Comparison of ENCODE assay signal across 25 mouse cellular contexts in the genomic region with DNA sequence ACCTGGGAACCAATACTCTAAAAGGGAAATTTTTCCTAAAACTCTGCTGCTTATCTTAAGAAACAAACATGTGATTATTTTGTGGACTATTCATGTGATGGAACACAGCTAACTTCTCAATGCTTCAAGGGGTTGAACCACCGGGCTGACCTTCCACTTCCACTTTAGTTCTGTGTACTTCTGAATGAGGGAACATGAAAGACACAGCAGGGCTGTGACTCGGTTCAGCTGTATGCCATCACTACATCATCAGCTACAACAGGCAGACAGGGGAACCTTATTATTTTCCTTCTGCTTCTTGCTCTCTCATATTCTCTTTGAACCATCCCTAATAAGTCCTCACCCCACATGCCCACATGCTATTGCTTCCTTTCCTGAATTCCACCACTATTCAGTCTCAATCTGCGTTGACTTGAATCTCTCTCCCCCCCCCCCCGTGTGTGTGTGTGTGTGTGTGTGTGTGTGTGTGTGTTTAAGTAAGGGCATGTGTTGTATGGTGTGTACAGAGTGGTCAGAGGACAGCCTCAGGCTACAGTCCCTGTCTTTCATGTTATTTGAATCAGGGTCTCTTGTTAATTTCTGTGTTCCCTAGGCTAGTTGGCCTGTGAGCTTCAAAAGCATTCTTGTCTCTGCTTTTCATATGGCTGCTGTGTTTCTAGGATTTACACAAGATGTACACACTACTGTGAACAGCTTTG.
DNase-seq lines count a peak whose midpoint lies in the region; ATAC-seq lines count a peak whose summit lies in the region.
"Had no signal": no experiment of that assay in that cellular context is flagged by ENCODE, and none has a peak within 500 bp of the region (broad histone marks: within the 10 kb centered on the region; RNA-seq: fewer than 3 reads in every experiment).

No protein-coding gene starts in this region.

- WGBS in forebrain, embryonic 13.5 days, result 57% methylated on average over 4 of the region's 4 CpGs
- WGBS in forebrain, embryonic 11.5 days, result 64% methylated on average over 3 of the region's 4 CpGs
- WGBS in limb, embryonic 11.5 days, result 79% methylated on average over 3 of the region's 4 CpGs
- 86% methylated on average over 4 of the region's 4 CpGs for WGBS in limb, embryonic 10.5 days
- WGBS in midbrain, embryonic 13.5 days, result 52% methylated on average over 3 of the region's 4 CpGs
- WGBS in neural tube, embryonic 14.5 days, result 71% methylated on average over 3 of the region's 4 CpGs

- ATAC-seq in forebrain, embryonic 13.5 days, result peak; percentile 46; the same call in 1 of the 2 replicates
- ATAC-seq in forebrain, embryonic 11.5 days (replicated peaks; ENCODE audit: low FRiP score), result no peak; the same call in 1 of the 2 replicates
- ATAC-seq in limb, embryonic 11.5 days (ENCODE audit: insufficient number of reproducible peaks, low FRiP score, low TSS enrichment, low read depth), result 0 out of 2 replicates have a peak, but pooled peaks have one; percentile 47
- ATAC-seq in midbrain, embryonic 13.5 days, result peak; percentile 80
- ATAC-seq in neural tube, embryonic 14.5 days (ENCODE audit: low read depth), result peak; percentile 47; the same call in 1 of the 2 replicates
- ATAC-seq: lung, postnatal 0 days had no signal

- no peaks in the 10 kb centered on the region for H3K27me3 ChIP-seq in forebrain, embryonic 13.5 days
- H3K27me3 ChIP-seq in forebrain, embryonic 11.5 days (ENCODE audit: control insufficient read depth, insufficient read depth, low read length), result no peaks in the 10 kb centered on the region
- no peaks in the 10 kb centered on the region for H3K27me3 ChIP-seq in limb, embryonic 11.5 days (ENCODE audit: control insufficient read depth, insufficient read depth, low read length)
- no peaks in the 10 kb centered on the region for H3K27me3 ChIP-seq in limb, embryonic 10.5 days (ENCODE audit: low read depth, poor library complexity, severe bottlenecking)
- H3K27me3 ChIP-seq in midbrain, embryonic 13.5 days, result no peaks in the 10 kb centered on the region
- no peaks in the 10 kb centered on the region for H3K27me3 ChIP-seq in neural tube, embryonic 14.5 days (ENCODE audit: control insufficient read depth, insufficient read depth, low read length)
- H3K27me3 ChIP-seq: heart, embryonic 15.5 days; kidney, embryonic 15.5 days; liver, embryonic 13.5 days; megakaryocyte, embryonic 14.5 days had no signal

- H3K36me3 ChIP-seq in forebrain, embryonic 13.5 days (ENCODE audit: poor library complexity, severe bottlenecking), result no peaks in the 10 kb centered on the region
- H3K36me3 ChIP-seq in forebrain, embryonic 11.5 days (ENCODE audit: control insufficient read depth, insufficient read depth, low read length), result no peaks in the 10 kb centered on the region
- H3K36me3 ChIP-seq in limb, embryonic 11.5 days (ENCODE audit: control insufficient read depth, insufficient read depth, low read length), result no peaks in the 10 kb centered on the region
- no peaks in the 10 kb centered on the region for H3K36me3 ChIP-seq in limb, embryonic 10.5 days
- H3K36me3 ChIP-seq in midbrain, embryonic 13.5 days, result no peaks in the 10 kb centered on the region
- H3K36me3 ChIP-seq in neural tube, embryonic 14.5 days (ENCODE audit: control insufficient read depth, insufficient read depth, low read length), result no peaks in the 10 kb centered on the region
- H3K36me3 ChIP-seq: heart, embryonic 10.5 days; heart, embryonic 15.5 days; kidney, embryonic 15.5 days; liver, embryonic 13.5 days had no signal

- H3K9me3 ChIP-seq in forebrain, embryonic 13.5 days (replicated peaks), result no peaks in the 10 kb centered on the region
- H3K9me3 ChIP-seq in forebrain, embryonic 11.5 days (ENCODE audit: control insufficient read depth, low read length), result no peaks in the 10 kb centered on the region
- H3K9me3 ChIP-seq in limb, embryonic 11.5 days (ENCODE audit: control insufficient read depth, low read length), result no peaks in the 10 kb centered on the region
- no peaks in the 10 kb centered on the region for H3K9me3 ChIP-seq in limb, embryonic 10.5 days (replicated peaks)
- no peaks in the 10 kb centered on the region for H3K9me3 ChIP-seq in midbrain, embryonic 13.5 days
- H3K9me3 ChIP-seq in neural tube, embryonic 14.5 days (ENCODE audit: control insufficient read depth, low read length), result no peaks in the 10 kb centered on the region
- H3K9me3 ChIP-seq: heart, embryonic 10.5 days; heart, embryonic 15.5 days; kidney, embryonic 15.5 days; liver, embryonic 13.5 days had no signal

- no peak overlapping the region for H3K27ac ChIP-seq in forebrain, embryonic 13.5 days
- no peak overlapping the region for H3K27ac ChIP-seq in forebrain, embryonic 11.5 days (ENCODE audit: low read depth, low read length)
- H3K27ac ChIP-seq in limb, embryonic 11.5 days (replicated peaks; ENCODE audit: low read depth, low read length), result no peak overlapping the region
- no peak overlapping the region for H3K27ac ChIP-seq in limb, embryonic 10.5 days
- peak overlapping the region; percentile 58; the same call in 1 of the 2 replicates for H3K27ac ChIP-seq in midbrain, embryonic 13.5 days
- H3K27ac ChIP-seq in neural tube, embryonic 14.5 days (ENCODE audit: low read depth, low read length), result no peak overlapping the region
- H3K27ac ChIP-seq: heart, embryonic 10.5 days; heart, embryonic 15.5 days; kidney, embryonic 15.5 days; left cerebral cortex, adult 2 months; liver, embryonic 13.5 days had no signal

- peaks cover 19% of the 10 kb centered on the region for H3K4me1 ChIP-seq in forebrain, embryonic 13.5 days
- H3K4me1 ChIP-seq in forebrain, embryonic 11.5 days (replicated peaks; ENCODE audit: control insufficient read depth, insufficient read depth, low read length), result no peaks in the 10 kb centered on the region
- H3K4me1 ChIP-seq in limb, embryonic 11.5 days (ENCODE audit: control insufficient read depth, insufficient read depth, low read length), result no peaks in the 10 kb centered on the region
- no peaks in the 10 kb centered on the region for H3K4me1 ChIP-seq in limb, embryonic 10.5 days
- peaks cover 17% of the 10 kb centered on the region for H3K4me1 ChIP-seq in midbrain, embryonic 13.5 days (replicated peaks)
- peaks cover 3% of the 10 kb centered on the region; the same call in 1 of the 2 replicates for H3K4me1 ChIP-seq in neural tube, embryonic 14.5 days (ENCODE audit: control insufficient read depth, insufficient read depth, low read length)
- H3K4me1 ChIP-seq: heart, embryonic 10.5 days; kidney, embryonic 15.5 days; liver, embryonic 13.5 days; megakaryocyte, embryonic 14.5 days had no signal

- DNase-seq in forebrain, embryonic 11.5 days (ENCODE audit: low spot score), result no peak
- no peak for DNase-seq in limb, embryonic 11.5 days (ENCODE audit: low spot score)
- no peak for DNase-seq in limb, embryonic 10.5 days (ENCODE audit: low spot score)
- no peak for DNase-seq in thymus, postnatal 36 days
- DNase-seq: adrenal gland, postnatal 14 days; cerebellum, adult 11-12 months; cerebellum, adult 9-11 months; gastrocnemius, postnatal 14 days; heart, adult 11 months; kidney, adult 18-20 months; kidney, postnatal 36 days; liver, embryonic 13.5 days; lung, adult 18-20 months; lung, postnatal 4 days had no signal

- no peak overlapping the region for H3K9ac ChIP-seq in forebrain, embryonic 13.5 days
- H3K9ac ChIP-seq in forebrain, embryonic 11.5 days (ENCODE audit: low read length), result no peak overlapping the region
- H3K9ac ChIP-seq in limb, embryonic 11.5 days (ENCODE audit: low read length), result no peak overlapping the region
- no peak overlapping the region for H3K9ac ChIP-seq in midbrain, embryonic 13.5 days (replicated peaks)
- H3K9ac ChIP-seq in neural tube, embryonic 14.5 days (replicated peaks; ENCODE audit: low read depth, low read length), result no peak overlapping the region
- H3K9ac ChIP-seq: heart, embryonic 15.5 days; kidney, embryonic 15.5 days; liver, embryonic 13.5 days had no signal

- H3K4me2 ChIP-seq in forebrain, embryonic 13.5 days, result no peak overlapping the region
- H3K4me2 ChIP-seq in forebrain, embryonic 11.5 days (ENCODE audit: low read depth, low read length, severe bottlenecking), result no peak overlapping the region
- no peak overlapping the region for H3K4me2 ChIP-seq in limb, embryonic 11.5 days (ENCODE audit: low read depth, severe bottlenecking)
- no peak overlapping the region for H3K4me2 ChIP-seq in midbrain, embryonic 13.5 days (replicated peaks)
- H3K4me2 ChIP-seq in neural tube, embryonic 14.5 days (ENCODE audit: low read depth, low read length), result no peak overlapping the region
- H3K4me2 ChIP-seq: heart, embryonic 15.5 days; kidney, embryonic 15.5 days; liver, embryonic 13.5 days had no signal

- H3K4me3 ChIP-seq in forebrain, embryonic 13.5 days, result no peak overlapping the region
- no peak overlapping the region for H3K4me3 ChIP-seq in forebrain, embryonic 11.5 days (ENCODE audit: low read depth, low read length)
- no peak overlapping the region for H3K4me3 ChIP-seq in limb, embryonic 11.5 days (ENCODE audit: low read depth, low read length)
- H3K4me3 ChIP-seq in limb, embryonic 10.5 days, result no peak overlapping the region
- no peak overlapping the region for H3K4me3 ChIP-seq in midbrain, embryonic 13.5 days (replicated peaks)
- no peak overlapping the region for H3K4me3 ChIP-seq in neural tube, embryonic 14.5 days (ENCODE audit: low read depth, low read length)
- H3K4me3 ChIP-seq: erythroblast, embryonic 14.5 days; heart, embryonic 10.5 days; heart, embryonic 15.5 days; kidney, embryonic 15.5 days; layer of hippocampus, adult 2 months; left cerebral cortex, adult 2 months; liver, embryonic 13.5 days; megakaryocyte, embryonic 14.5 days had no signal
